Mouse (Mus musculus) cerebellum, postnatal 4 days (tissue): ENCODE measurements around the gene Cacna1a.

Experiments used
- DNase-seq, 2 experiments: peaks; one replicate each; pipeline ENCODE4 v3.0.0; 2022; ENCODE audit warnings: low spot score in 2 of 2, mixed read lengths in 1 of 2

Gene Cacna1a

GRCm38 (mm10) chr8:84533341-84533740, 145.1 kb downstream of the Cacna1a start:
- no peak for DNase-seq

GRCm38 (mm10) chr8:84536917-84537316, 148.7 kb downstream of the Cacna1a start:
- DNase-seq, result no peak

- DNase-seq, result no peak
Measured at GRCm38 (mm10) chr8:84539376-84539775, 151.1 kb downstream of the Cacna1a start.

GRCm38 (mm10) chr8:84542481-84542880, 154.2 kb downstream of the Cacna1a start:
- no peak for DNase-seq

- DNase-seq, result no peak
Measured at GRCm38 (mm10) chr8:84545522-84545921, 157.3 kb downstream of the Cacna1a start.

GRCm38 (mm10) chr8:84552457-84552856, 164.2 kb downstream of the Cacna1a start:
- DNase-seq, result no peak

- DNase-seq, result no peak
Measured at GRCm38 (mm10) chr8:84553106-84553505, 164.9 kb downstream of the Cacna1a start.

GRCm38 (mm10) chr8:84553617-84554016, 165.4 kb downstream of the Cacna1a start:
- no peak for DNase-seq

GRCm38 (mm10) chr8:84554301-84555027, 166.2 kb downstream of the Cacna1a start:
- peak; percentile 71 to 96 for DNase-seq

- no peak for DNase-seq
Measured at GRCm38 (mm10) chr8:84555269-84555668, 167.0 kb downstream of the Cacna1a start.

GRCm38 (mm10) chr8:84557936-84558335, 169.7 kb downstream of the Cacna1a start:
- DNase-seq, result no peak

GRCm38 (mm10) chr8:84559121-84559604, 170.9 kb downstream of the Cacna1a start:
- DNase-seq, result peak in 1 of 2 experiments; percentile 69

- no peak for DNase-seq
Measured at GRCm38 (mm10) chr8:84561698-84562097, 173.5 kb downstream of the Cacna1a start.

- DNase-seq, result no peak
Measured at GRCm38 (mm10) chr8:84564042-84564441, 175.8 kb downstream of the Cacna1a start.

- DNase-seq, result no peak
Measured at GRCm38 (mm10) chr8:84565577-84566360, 177.5 kb downstream of the Cacna1a start.

GRCm38 (mm10) chr8:84566816-84567413, 178.7 kb downstream of the Cacna1a start:
- no peak for DNase-seq

- no peak for DNase-seq
Measured at GRCm38 (mm10) chr8:84567541-84567940, 179.3 kb downstream of the Cacna1a start.

- DNase-seq, result no peak
Measured at GRCm38 (mm10) chr8:84568737-84569136, 180.5 kb downstream of the Cacna1a start.

- DNase-seq, result no peak
Measured at GRCm38 (mm10) chr8:84569921-84570673, 181.9 kb downstream of the Cacna1a start.

GRCm38 (mm10) chr8:84577432-84577831, 189.2 kb downstream of the Cacna1a start:
- no peak for DNase-seq

- DNase-seq, result peak; percentile 46 to 71
Measured at GRCm38 (mm10) chr8:84579595-84579994, 191.4 kb downstream of the Cacna1a start.

- no peak for DNase-seq
Measured at GRCm38 (mm10) chr8:84585311-84585710, 197.1 kb downstream of the Cacna1a start.
